Mouse (Mus musculus) hindbrain, embryonic 16.5 days (tissue): ENCODE measurements around the gene Aox4. TPM values are rescaled to one million over a fixed set of nuclear protein-coding genes. Genes with fewer than 3 reads are reported as not detected.

Source experiments
- ATAC-seq: fragments of 200-750 bp; cut with Nextera tagmentation; 2 replicates; pipeline ENCODE4 v1.8.0; 2017; ENCODE audit warnings: moderate TSS enrichment, moderate library complexity
- H3K27ac ChIP-seq: fragments of 300-500 bp; sonication (generic); 2 replicates; pipeline ENCODE4 v1.5.1; 2014; ENCODE audit warnings: low read depth, mild to moderate bottlenecking, control low read depth, low read length, moderate library complexity
- H3K27me3 ChIP-seq: fragments of 300-500 bp; sonication (generic); replicated peaks from 2 replicates; pipeline ENCODE4 v1.6.1; 2014; ENCODE audit warnings: low read length; ENCODE audit not compliant: control insufficient read depth, insufficient read depth
- H3K36me3 ChIP-seq: fragments of 300-500 bp; sonication (generic); 2 replicates; pipeline ENCODE4 v1.6.1; 2014; ENCODE audit warnings: mild to moderate bottlenecking, low read length, moderate library complexity, mixed read lengths; ENCODE audit not compliant: control insufficient read depth, insufficient read depth
- H3K4me1 ChIP-seq: fragments of 300-500 bp; sonication (generic); 2 replicates; pipeline ENCODE4 v1.6.1; 2014; ENCODE audit warnings: low read depth, low read length; ENCODE audit not compliant: control insufficient read depth, insufficient read depth
- H3K4me2 ChIP-seq: fragments of 300-500 bp; sonication (generic); 2 replicates; pipeline ENCODE4 v1.6.1; 2014; ENCODE audit warnings: mild to moderate bottlenecking, low read length, control low read depth, moderate library complexity
- H3K4me3 ChIP-seq: fragments of 300-500 bp; sonication (generic); 2 replicates; pipeline ENCODE4 v1.5.1; 2014; ENCODE audit warnings: mild to moderate bottlenecking, low read length, control low read depth, moderate library complexity
- H3K9ac ChIP-seq: fragments of 300-500 bp; sonication (generic); 2 replicates; pipeline ENCODE4 v1.6.1; 2014; ENCODE audit warnings: low read depth, mild to moderate bottlenecking, control low read depth, low read length, moderate library complexity
- H3K9me3 ChIP-seq: fragments of 300-500 bp; sonication (generic); 2 replicates; pipeline ENCODE4 v1.6.1; 2014; ENCODE audit warnings: mild to moderate bottlenecking, low read length, moderate library complexity; ENCODE audit not compliant: control insufficient read depth
- WGBS: fragments of 180-500 bp; shearing (Covaris S2); extraction: QIAGEN DNeasy Blood & Tissue Kit; methylation state at CpG from one replicate; pipeline ENCODE4 v1.1.7; 2014; 5-methylcytosine and 5-hydroxymethylcytosine counted together
- polyA plus RNA-seq: library from polyadenylated mRNA; unstranded; fragments of >200 nt; fragmentation: Nextera tagmentation; extraction: Ambion mirVana; gene quantifications from 2 replicates; pipeline ENCODE4 v1.2.1, GENCODE M21; 2015

Gene Aox4
- polyA plus RNA-seq, 1 experiment from 2014 or later, result 0.59 TPM

GRCm38 (mm10) chr1:58303009-58303408 lies 92.8 kb downstream of the Aox4 start:
- H3K36me3 ChIP-seq, result no peaks in the 10 kb centered on the region
- H3K27ac ChIP-seq, result no peak overlapping the region
- no peak overlapping the region for H3K4me3 ChIP-seq
- H3K4me1 ChIP-seq, result no peaks in the 10 kb centered on the region
- no peaks in the 10 kb centered on the region for H3K27me3 ChIP-seq
- 89% methylated on average over 6 of the region's 6 CpGs for WGBS
- no peak overlapping the region for H3K4me2 ChIP-seq
- ATAC-seq, result no peak
- no peak overlapping the region for H3K9ac ChIP-seq
- H3K9me3 ChIP-seq, result no peaks in the 10 kb centered on the region

GRCm38 (mm10) chr1:58303726-58304125 lies 93.5 kb downstream of the Aox4 start:
- no peak overlapping the region for H3K27ac ChIP-seq
- WGBS, result 77% methylated on average over 4 of the region's 4 CpGs
- H3K27me3 ChIP-seq, result no peaks in the 10 kb centered on the region
- no peak overlapping the region for H3K9ac ChIP-seq
- no peak overlapping the region for H3K4me3 ChIP-seq
- no peak overlapping the region for H3K4me2 ChIP-seq
- no peaks in the 10 kb centered on the region for H3K36me3 ChIP-seq
- no peak for ATAC-seq
- H3K9me3 ChIP-seq, result no peaks in the 10 kb centered on the region
- no peaks in the 10 kb centered on the region for H3K4me1 ChIP-seq

- ATAC-seq, result no peak
- Histone ChIP-seq H3K4me1 (no peaks in the 10 kb centered on the region), H3K9ac (no peak overlapping the region), H3K36me3 (no peaks in the 10 kb centered on the region), H3K9me3 (no peaks in the 10 kb centered on the region), H3K4me3 (no peak overlapping the region), H3K4me2 (no peak overlapping the region), H3K27me3 (no peaks in the 10 kb centered on the region), H3K27ac (no peak overlapping the region)
- WGBS, result 48% methylated on average over 12 of the region's 12 CpGs
Measured at GRCm38 (mm10) chr1:58304296-58304695, 94.1 kb downstream of the Aox4 start.

- Histone ChIP-seq H3K4me2 (no peak overlapping the region), H3K4me1 (no peaks in the 10 kb centered on the region), H3K36me3 (no peaks in the 10 kb centered on the region), H3K27me3 (no peaks in the 10 kb centered on the region), H3K9me3 (no peaks in the 10 kb centered on the region), H3K4me3 (no peak overlapping the region), H3K27ac (no peak overlapping the region), H3K9ac (no peak overlapping the region)
- 89% methylated on average over 8 of the region's 8 CpGs for WGBS
- no peak for ATAC-seq
Measured at GRCm38 (mm10) chr1:58307181-58307580, 97.0 kb downstream of the Aox4 start.

GRCm38 (mm10) chr1:58308594-58308993 lies 98.4 kb downstream of the Aox4 start:
- ATAC-seq, result no peak
- no peak overlapping the region for H3K9ac ChIP-seq
- no peaks in the 10 kb centered on the region for H3K4me1 ChIP-seq
- 90% methylated on average over 8 of the region's 8 CpGs for WGBS
- H3K27me3 ChIP-seq, result no peaks in the 10 kb centered on the region
- no peaks in the 10 kb centered on the region for H3K9me3 ChIP-seq
- no peak overlapping the region for H3K4me2 ChIP-seq
- no peak overlapping the region for H3K4me3 ChIP-seq
- no peaks in the 10 kb centered on the region for H3K36me3 ChIP-seq
- H3K27ac ChIP-seq, result no peak overlapping the region

GRCm38 (mm10) chr1:58309853-58310252 lies 99.7 kb downstream of the Aox4 start:
- WGBS, result 87% methylated on average over 4 of the region's 4 CpGs
- H3K27me3 ChIP-seq, result no peaks in the 10 kb centered on the region
- no peaks in the 10 kb centered on the region for H3K36me3 ChIP-seq
- no peaks in the 10 kb centered on the region for H3K4me1 ChIP-seq
- H3K9ac ChIP-seq, result no peak overlapping the region
- H3K4me3 ChIP-seq, result no peak overlapping the region
- H3K27ac ChIP-seq, result no peak overlapping the region
- ATAC-seq, result no peak
- no peak overlapping the region for H3K4me2 ChIP-seq
- no peaks in the 10 kb centered on the region for H3K9me3 ChIP-seq

- no peak overlapping the region for H3K4me3 ChIP-seq
- H3K36me3 ChIP-seq, result no peaks in the 10 kb centered on the region
- H3K4me1 ChIP-seq, result no peaks in the 10 kb centered on the region
- H3K27me3 ChIP-seq, result no peaks in the 10 kb centered on the region
- no peaks in the 10 kb centered on the region for H3K9me3 ChIP-seq
- no peak for ATAC-seq
- no peak overlapping the region for H3K4me2 ChIP-seq
- no peak overlapping the region for H3K27ac ChIP-seq
- H3K9ac ChIP-seq, result no peak overlapping the region
- WGBS, result 78% methylated on average over 7 of the region's 7 CpGs
Measured at GRCm38 (mm10) chr1:58311221-58311864, 101.1 kb downstream of the Aox4 start.

- Histone ChIP-seq H3K36me3 (no peaks in the 10 kb centered on the region), H3K9me3 (no peaks in the 10 kb centered on the region), H3K4me2 (no peak overlapping the region), H3K9ac (no peak overlapping the region), H3K27ac (no peak overlapping the region), H3K27me3 (no peaks in the 10 kb centered on the region), H3K4me1 (no peaks in the 10 kb centered on the region), H3K4me3 (no peak overlapping the region)
- no peak for ATAC-seq
- 92% methylated on average over 8 of the region's 8 CpGs for WGBS
Measured at GRCm38 (mm10) chr1:58313173-58313572, 103.0 kb downstream of the Aox4 start.

- ATAC-seq, result no peak
Measured at GRCm38 (mm10) chr1:58315532-58315931, 105.3 kb downstream of the Aox4 start.

More at GRCm38 (mm10) chr1:58315532-58315931, 105.3 kb downstream of the Aox4 start:
- Histone ChIP-seq H3K9ac (no peak overlapping the region), H3K27ac (no peak overlapping the region), H3K27me3 (no peaks in the 10 kb centered on the region), H3K4me1 (no peaks in the 10 kb centered on the region), H3K4me3 (no peak overlapping the region), H3K4me2 (no peak overlapping the region), H3K36me3 (no peaks in the 10 kb centered on the region), H3K9me3 (no peaks in the 10 kb centered on the region)
- WGBS, result 76% methylated on average over 6 of the region's 6 CpGs
